Mouse (Mus musculus): ENCODE measurements at regions not wholly inside any gene's neighbourhood (a gene's known extent, or its start where the extent isn't known, plus 50 kb on each side); places are given as distances from the start of the nearest gene placed in this dataset.

- no peak for DNase-seq (ENCODE audit: low spot score)
- no peak overlapping the region for H3K4me3 ChIP-seq
- no peaks in the 10 kb centered on the region for H3K36me3 ChIP-seq (replicated peaks)
Observed at GRCm38 (mm10) chr14:17234898-17235297, 415.9 kb upstream of the Rarb start.

DNA sequence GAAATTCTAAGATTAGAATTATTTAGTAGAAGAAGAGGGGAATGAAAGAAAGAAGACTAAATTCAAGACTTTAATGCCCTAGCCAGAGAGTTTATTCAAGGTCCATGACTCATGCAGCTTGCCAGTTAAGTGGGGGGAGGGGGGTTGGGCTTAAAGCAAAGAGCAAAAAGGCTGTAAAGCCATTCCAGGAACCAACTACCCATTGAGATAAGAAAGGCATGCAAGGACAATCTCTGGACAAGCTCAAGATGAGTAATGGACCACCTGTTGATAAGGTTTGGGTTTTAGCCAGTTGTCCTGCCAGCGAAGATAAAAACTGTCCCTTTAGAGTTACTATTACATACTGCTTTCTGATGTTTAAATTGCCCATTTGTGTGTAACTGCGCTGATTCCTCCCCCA lies 392.5 kb upstream of the Rarb start:
- H3K36me3 ChIP-seq (replicated peaks): no peaks in the 10 kb centered on the region
- no peak for DNase-seq (ENCODE audit: low spot score)
- H3K27me3 ChIP-seq (replicated peaks; ENCODE audit: low read depth, poor library complexity, severe bottlenecking): no peaks in the 10 kb centered on the region
- H3K4me1 ChIP-seq: no peaks in the 10 kb centered on the region
- H3K4me3 ChIP-seq: no peak overlapping the region
- 0 out of 2 replicates have a peak, but pooled peaks cover 7% of the 10 kb centered on the region for H3K9me3 ChIP-seq
- WGBS: 95% methylated on average over 2 of the region's 2 CpGs
- H3K27ac ChIP-seq (replicated peaks): no peak overlapping the region

More at GRCm38 (mm10) chr14:17234898-17235297, 415.9 kb upstream of the Rarb start:
- no peak overlapping the region for H3K27ac ChIP-seq (replicated peaks)
- peaks cover 6% of the 10 kb centered on the region; the same call in 1 of the 2 replicates for H3K9me3 ChIP-seq
- H3K27me3 ChIP-seq (replicated peaks; ENCODE audit: low read depth, poor library complexity, severe bottlenecking): no peaks in the 10 kb centered on the region
- H3K4me1 ChIP-seq: no peaks in the 10 kb centered on the region

- H3K9me3 ChIP-seq: peaks cover 14% of the 10 kb centered on the region
- H3K4me3 ChIP-seq: no peak overlapping the region
- no peaks in the 10 kb centered on the region for H3K4me1 ChIP-seq
- no peaks in the 10 kb centered on the region for H3K27me3 ChIP-seq (replicated peaks; ENCODE audit: low read depth, poor library complexity, severe bottlenecking)
- 94% methylated on average over 1 of the region's 1 CpGs for WGBS
- H3K36me3 ChIP-seq (replicated peaks): no peaks in the 10 kb centered on the region
- no peak overlapping the region for H3K27ac ChIP-seq (replicated peaks)
- no peak for DNase-seq (ENCODE audit: low spot score)
Observed at GRCm38 (mm10) chr14:17205691-17206090, 386.7 kb upstream of the Rarb start.

DNA sequence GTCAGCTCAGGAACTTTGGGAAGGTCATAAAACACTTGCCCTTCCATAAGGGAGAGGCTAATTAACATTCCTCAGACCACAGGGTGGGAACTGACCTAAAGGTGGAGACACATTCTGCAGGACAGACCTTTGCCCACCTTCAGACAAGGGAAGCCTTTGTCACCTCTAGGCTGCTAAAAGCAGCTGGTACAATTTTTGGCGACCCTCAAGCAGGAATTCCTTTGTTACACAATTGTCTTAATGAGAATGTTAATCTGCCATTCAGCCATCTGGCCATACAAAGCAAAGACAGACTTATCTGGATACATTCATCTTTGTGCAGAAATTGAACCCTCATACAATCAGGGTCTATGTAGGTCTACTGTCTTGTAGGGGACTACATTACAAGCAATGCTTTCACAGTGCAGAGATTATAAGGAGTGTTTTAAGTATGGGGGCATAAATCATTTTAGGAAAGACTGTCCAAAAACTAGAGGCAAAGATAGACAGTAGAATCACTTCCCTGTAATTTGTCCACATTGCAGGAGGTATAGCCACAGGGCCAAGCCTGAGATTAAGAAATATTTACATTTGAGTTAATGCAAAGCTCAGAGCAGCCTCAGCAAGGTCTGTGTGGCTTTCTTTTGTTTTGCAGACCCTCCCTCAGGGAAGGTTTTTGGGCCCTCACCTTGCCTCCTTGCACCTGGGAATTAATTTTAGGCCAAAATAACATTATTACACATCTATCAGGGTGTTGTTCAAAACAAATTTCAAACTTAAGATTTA lies 384.5 kb upstream of the Rarb start:
- DNase-seq (ENCODE audit: low spot score): no peak
- H3K4me3 ChIP-seq: no peak overlapping the region
- peaks cover 13% of the 10 kb centered on the region for H3K9me3 ChIP-seq
- H3K27me3 ChIP-seq (replicated peaks; ENCODE audit: low read depth, poor library complexity, severe bottlenecking): no peaks in the 10 kb centered on the region
- no peak overlapping the region for H3K27ac ChIP-seq (replicated peaks)
- WGBS: 38% methylated on average over 1 of the region's 1 CpGs
- H3K4me1 ChIP-seq: no peaks in the 10 kb centered on the region
- H3K36me3 ChIP-seq (replicated peaks): no peaks in the 10 kb centered on the region

- no peak for DNase-seq (ENCODE audit: low spot score)
- H3K27ac ChIP-seq (replicated peaks): no peak overlapping the region
- no peaks in the 10 kb centered on the region for H3K4me1 ChIP-seq
- H3K4me3 ChIP-seq: no peak overlapping the region
- no peaks in the 10 kb centered on the region for H3K36me3 ChIP-seq (replicated peaks)
- H3K27me3 ChIP-seq (replicated peaks; ENCODE audit: low read depth, poor library complexity, severe bottlenecking): no peaks in the 10 kb centered on the region
- WGBS: 75% methylated on average over 2 of the region's 2 CpGs
- no peaks in the 10 kb centered on the region for H3K9me3 ChIP-seq
Observed at GRCm38 (mm10) chr14:17192953-17193352, 374.0 kb upstream of the Rarb start.

DNA sequence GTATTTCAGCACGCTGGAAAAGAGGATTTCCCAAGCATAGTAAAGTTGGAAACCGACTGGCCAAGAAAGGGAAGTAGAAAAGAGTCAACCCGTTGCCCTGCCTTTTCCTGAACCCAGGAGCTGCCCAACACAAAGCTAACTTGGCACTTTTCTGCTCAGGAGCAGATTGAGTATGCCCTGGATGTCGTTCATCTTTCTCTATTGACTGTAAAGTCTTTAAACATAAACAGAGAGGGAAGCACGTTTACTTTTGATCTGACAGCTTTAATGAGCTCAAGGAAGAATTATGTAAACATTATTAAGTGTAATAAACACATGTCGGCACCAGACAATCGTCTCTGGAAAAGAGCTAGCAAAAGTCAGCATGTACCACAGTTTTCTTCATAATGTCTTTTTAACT lies 354.3 kb upstream of the Rarb start:
- Histone ChIP-seq H3K27me3 (replicated peaks; ENCODE audit: low read depth, poor library complexity, severe bottlenecking) (peaks cover 27% of the 10 kb centered on the region), H3K36me3 (replicated peaks) (no peaks in the 10 kb centered on the region), H3K27ac (replicated peaks) (no peak overlapping the region), H3K4me3 (peak overlapping the region; percentile 66), H3K9me3 (no peaks in the 10 kb centered on the region), H3K4me1 (peaks cover 12% of the 10 kb centered on the region)
- 36% methylated on average over 7 of the region's 7 CpGs for WGBS
- no peak for DNase-seq (ENCODE audit: low spot score)

DNA sequence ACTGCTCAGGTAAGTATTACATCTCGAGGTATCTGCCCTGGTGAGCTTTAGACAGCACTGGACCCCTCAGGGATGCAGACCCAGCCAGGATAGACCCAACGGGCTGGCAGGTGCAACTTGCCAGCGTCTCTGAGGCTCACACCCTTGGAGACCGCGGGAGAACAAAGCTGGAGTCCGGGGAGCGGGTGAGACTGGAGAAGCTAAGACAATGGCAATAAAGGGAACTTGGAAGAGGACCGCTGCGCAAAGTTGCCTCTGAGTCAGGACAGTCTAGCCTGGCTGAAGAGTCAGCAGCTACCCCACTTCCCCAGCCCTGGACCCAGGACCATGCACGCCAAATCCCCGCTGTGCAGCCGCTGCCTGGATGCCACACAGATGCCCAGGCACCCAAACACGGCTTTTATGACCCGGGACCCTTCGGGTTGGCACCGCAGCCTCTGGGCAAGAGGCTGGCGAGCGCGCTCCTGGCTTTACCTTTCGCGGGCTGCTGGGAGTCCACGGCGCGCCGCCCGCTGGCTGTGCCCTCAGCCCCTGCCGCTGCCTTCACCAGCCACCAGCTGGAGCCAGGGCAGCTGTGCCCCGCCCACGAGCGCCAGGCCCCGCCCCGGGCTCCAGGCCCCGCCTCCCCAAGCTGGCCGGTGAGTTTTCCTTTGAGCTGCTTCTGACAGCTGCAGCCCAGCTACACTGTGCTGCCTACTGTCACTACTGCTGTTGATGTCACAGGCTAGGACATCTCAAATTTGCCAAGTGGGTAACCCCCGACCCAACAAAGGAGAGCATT lies 353.6 kb upstream of the Rarb start:
- 2% methylated on average over 35 of the region's 35 CpGs for WGBS
- no peaks in the 10 kb centered on the region for H3K9me3 ChIP-seq
- H3K4me1 ChIP-seq: peaks cover 12% of the 10 kb centered on the region
- H3K36me3 ChIP-seq (replicated peaks): no peaks in the 10 kb centered on the region
- peaks cover 27% of the 10 kb centered on the region for H3K27me3 ChIP-seq (replicated peaks; ENCODE audit: low read depth, poor library complexity, severe bottlenecking)
- peak; percentile 87 for DNase-seq (ENCODE audit: low spot score)
- peak overlapping the region; percentile 37; the same call in 1 of the 2 replicates for H3K27ac ChIP-seq (replicated peaks)
- peak overlapping the region; percentile 66 for H3K4me3 ChIP-seq

- no peaks in the 10 kb centered on the region for H3K36me3 ChIP-seq (replicated peaks)
- peaks cover 12% of the 10 kb centered on the region for H3K4me1 ChIP-seq
- H3K27ac ChIP-seq (replicated peaks): no peak overlapping the region
- peak; percentile 9 for DNase-seq (ENCODE audit: low spot score)
- H3K9me3 ChIP-seq: no peaks in the 10 kb centered on the region
- H3K27me3 ChIP-seq (replicated peaks; ENCODE audit: low read depth, poor library complexity, severe bottlenecking): peaks cover 27% of the 10 kb centered on the region
- H3K4me3 ChIP-seq: peak overlapping the region; percentile 66
- 41% methylated on average over 5 of the region's 5 CpGs for WGBS
Observed at GRCm38 (mm10) chr14:17171896-17172295, 352.9 kb upstream of the Rarb start.

DNA sequence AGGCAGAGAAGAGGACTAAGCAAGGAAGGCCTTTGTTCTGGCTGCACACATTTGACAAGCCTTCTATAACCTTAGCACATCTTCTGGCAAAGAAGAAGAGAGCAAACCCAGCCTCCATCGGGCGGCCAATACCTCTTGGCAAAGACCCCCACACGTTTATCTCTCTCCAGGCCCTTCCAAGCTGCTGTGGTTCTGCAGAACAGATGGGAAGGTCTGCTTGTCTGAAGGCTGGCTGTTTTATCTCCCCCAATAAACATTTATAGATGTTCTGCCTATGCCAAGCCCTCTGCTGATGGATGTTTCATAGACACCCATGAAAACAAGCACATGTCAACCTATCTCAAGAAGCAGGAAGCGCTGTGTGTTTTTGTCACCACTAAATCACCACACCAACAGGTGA lies 339.4 kb upstream of the Rarb start:
- no peaks in the 10 kb centered on the region for H3K9me3 ChIP-seq
- H3K4me3 ChIP-seq: no peak overlapping the region
- DNase-seq (ENCODE audit: low spot score): no peak
- H3K4me1 ChIP-seq: no peaks in the 10 kb centered on the region
- 91% methylated on average over 4 of the region's 4 CpGs for WGBS
- H3K27me3 ChIP-seq (replicated peaks; ENCODE audit: low read depth, poor library complexity, severe bottlenecking): no peaks in the 10 kb centered on the region
- no peak overlapping the region for H3K27ac ChIP-seq (replicated peaks)
- no peaks in the 10 kb centered on the region for H3K36me3 ChIP-seq (replicated peaks)

GRCm38 (mm10) chr14:17156402-17156954 lies 337.5 kb upstream of the Rarb start:
- H3K27ac ChIP-seq (replicated peaks): no peak overlapping the region
- no peaks in the 10 kb centered on the region for H3K9me3 ChIP-seq
- 69% methylated on average over 2 of the region's 2 CpGs for WGBS
- H3K4me1 ChIP-seq: no peaks in the 10 kb centered on the region
- H3K27me3 ChIP-seq (replicated peaks; ENCODE audit: low read depth, poor library complexity, severe bottlenecking): no peaks in the 10 kb centered on the region
- no peaks in the 10 kb centered on the region for H3K36me3 ChIP-seq (replicated peaks)
- DNase-seq (ENCODE audit: low spot score): no peak
- H3K4me3 ChIP-seq: no peak overlapping the region

DNA sequence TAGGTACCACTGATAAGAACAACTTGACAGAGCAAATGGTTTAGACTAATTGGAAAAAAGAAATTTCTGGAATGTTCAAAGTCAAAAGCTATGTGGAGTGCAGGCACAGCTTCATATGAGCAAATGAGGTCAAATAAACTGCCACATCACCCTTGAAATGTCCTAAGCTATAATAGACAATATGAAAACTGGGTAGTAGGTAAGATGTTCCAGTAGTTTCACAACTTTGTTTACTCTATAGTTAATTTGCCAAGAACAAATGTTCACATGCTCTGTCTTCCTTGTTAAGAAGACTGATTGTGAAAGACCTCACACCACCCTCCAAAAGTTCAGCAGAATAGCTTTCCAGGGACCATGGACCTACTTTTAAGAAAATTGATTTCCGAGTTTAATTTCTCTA lies 301.7 kb upstream of the Rarb start:
- no peak overlapping the region for H3K4me3 ChIP-seq
- H3K27me3 ChIP-seq (replicated peaks; ENCODE audit: low read depth, poor library complexity, severe bottlenecking): no peaks in the 10 kb centered on the region
- WGBS: 88% methylated on average over 1 of the region's 1 CpGs
- no peak overlapping the region for H3K27ac ChIP-seq (replicated peaks)
- no peaks in the 10 kb centered on the region for H3K9me3 ChIP-seq
- no peaks in the 10 kb centered on the region for H3K4me1 ChIP-seq
- no peaks in the 10 kb centered on the region for H3K36me3 ChIP-seq (replicated peaks)
- DNase-seq (ENCODE audit: low spot score): no peak

DNA sequence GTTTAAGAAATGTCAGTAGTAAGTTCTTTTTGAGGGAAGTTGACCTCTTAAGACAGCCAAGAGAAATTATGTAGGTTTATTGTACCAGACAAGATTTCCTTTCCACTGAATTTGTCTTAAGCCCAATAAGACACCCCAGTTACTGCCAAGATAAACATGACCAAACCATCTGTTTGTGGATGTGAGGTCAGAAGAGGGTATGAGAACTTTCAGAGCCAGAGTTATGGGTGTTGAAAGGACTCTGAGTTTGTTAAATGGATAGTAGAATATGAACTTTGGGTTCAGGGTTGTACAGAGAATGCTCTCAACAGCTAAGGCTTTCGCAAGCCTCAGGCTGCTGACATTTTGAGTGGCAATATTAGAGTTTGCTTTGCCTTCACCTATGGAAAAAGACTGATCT lies 287.7 kb upstream of the Rarb start:
- Histone ChIP-seq H3K27ac (replicated peaks) (no peak overlapping the region), H3K4me3 (no peak overlapping the region), H3K9me3 (no peaks in the 10 kb centered on the region), H3K36me3 (replicated peaks) (no peaks in the 10 kb centered on the region), H3K4me1 (no peaks in the 10 kb centered on the region; the same call in 1 of the 2 replicates), H3K27me3 (replicated peaks; ENCODE audit: low read depth, poor library complexity, severe bottlenecking) (no peaks in the 10 kb centered on the region)
- no peak for DNase-seq (ENCODE audit: low spot score)
- WGBS: 88% methylated on average over 1 of the region's 1 CpGs

DNA sequence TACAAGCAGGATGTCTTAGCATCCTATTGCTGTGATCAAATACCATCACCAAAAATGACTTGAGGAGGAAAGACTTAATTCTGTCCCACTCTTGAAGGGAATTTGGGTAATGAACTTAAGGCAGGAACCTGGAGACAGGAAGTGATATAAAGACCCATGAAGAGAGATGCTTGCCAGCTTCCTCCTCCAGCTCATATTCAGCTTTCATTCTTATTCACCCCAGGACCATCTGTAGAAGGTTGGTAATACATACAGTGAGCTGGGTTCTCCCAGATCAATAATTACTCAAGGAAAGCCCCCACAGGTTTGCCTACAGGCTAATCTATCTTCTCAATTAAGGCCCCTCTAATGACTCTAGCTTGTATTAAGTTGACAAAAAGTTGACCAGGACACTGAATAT lies 283.5 kb upstream of the Rarb start:
- Histone ChIP-seq H3K36me3 (replicated peaks) (no peaks in the 10 kb centered on the region), H3K4me3 (no peak overlapping the region), H3K27me3 (replicated peaks; ENCODE audit: low read depth, poor library complexity, severe bottlenecking) (no peaks in the 10 kb centered on the region), H3K4me1 (no peaks in the 10 kb centered on the region), H3K27ac (replicated peaks) (no peak overlapping the region), H3K9me3 (no peaks in the 10 kb centered on the region)
- no peak for DNase-seq (ENCODE audit: low spot score)
